Mouse (Mus musculus) stomach, embryonic 14.5 days (tissue): Measurements from ENCODE around the gene Samd7. TPM values are rescaled to one million over a fixed set of nuclear protein-coding genes. Genes with fewer than 3 reads are reported as not detected.

Experiments
- ATAC-seq: fragments of 200-750 bp; cut with Nextera tagmentation; 2 replicates; pipeline ENCODE4 v1.8.0; 2017; ENCODE audit warnings: low read depth, moderate TSS enrichment; ENCODE audit not compliant: insufficient number of reproducible peaks, insufficient read depth, low FRiP score
- H3K27ac ChIP-seq: fragments of 300-500 bp; sonication (generic); 2 replicates; pipeline ENCODE4 v1.5.1; 2014; ENCODE audit warnings: mild to moderate bottlenecking, low read length, moderate library complexity, mixed read lengths
- H3K27me3 ChIP-seq: fragments of 300-500 bp; sonication (generic); 2 replicates; pipeline ENCODE4 v1.6.1; 2014; ENCODE audit warnings: low read length, control low read depth, mixed read lengths; ENCODE audit not compliant: control insufficient read depth, insufficient read depth
- H3K36me3 ChIP-seq: fragments of 300-500 bp; sonication (generic); 2 replicates; pipeline ENCODE4 v1.6.1; 2014; ENCODE audit warnings: mild to moderate bottlenecking, control low read depth, low read length, moderate library complexity, mixed read lengths; ENCODE audit not compliant: control insufficient read depth, insufficient read depth
- H3K4me1 ChIP-seq: fragments of 300-500 bp; sonication (generic); 2 replicates; pipeline ENCODE4 v1.6.1; 2014; ENCODE audit warnings: low read length, control low read depth, mixed read lengths; ENCODE audit not compliant: control insufficient read depth, insufficient read depth
- H3K4me2 ChIP-seq: fragments of 300-500 bp; sonication (generic); replicated peaks from 2 replicates; pipeline ENCODE4 v1.6.1; 2014; ENCODE audit warnings: low read depth, low read length, control low read depth
- H3K4me3 ChIP-seq: fragments of 300-500 bp; sonication (generic); 2 replicates; pipeline ENCODE4 v1.5.1; 2014; ENCODE audit warnings: low read depth, low read length, control low read depth
- H3K9ac ChIP-seq: fragments of 300-500 bp; sonication (generic); replicated peaks from 2 replicates; pipeline ENCODE4 v1.6.1; 2014; ENCODE audit warnings: low read depth, mild to moderate bottlenecking, control low read depth, low read length, moderate library complexity, mixed read lengths
- H3K9me3 ChIP-seq: fragments of 300-500 bp; sonication (generic); 2 replicates; pipeline ENCODE4 v1.6.1; 2016; ENCODE audit warnings: low read depth, low read length, control low read depth; ENCODE audit not compliant: control insufficient read depth
- WGBS: fragments of 180-500 bp; shearing (Covaris S2); extraction: QIAGEN DNeasy Blood & Tissue Kit; methylation state at CpG from one replicate; pipeline ENCODE4 v1.1.7; 2014; 5-methylcytosine and 5-hydroxymethylcytosine counted together
- polyA plus RNA-seq: library from polyadenylated mRNA; unstranded; fragments of >200 nt; fragmentation: Nextera tagmentation; extraction: Ambion mirVana; gene quantifications from 2 replicates; pipeline ENCODE4 v1.2.1, GENCODE M21; 2014

Gene Samd7
- polyA plus RNA-seq, 1 experiment from 2014 or later: not detected

DNA sequence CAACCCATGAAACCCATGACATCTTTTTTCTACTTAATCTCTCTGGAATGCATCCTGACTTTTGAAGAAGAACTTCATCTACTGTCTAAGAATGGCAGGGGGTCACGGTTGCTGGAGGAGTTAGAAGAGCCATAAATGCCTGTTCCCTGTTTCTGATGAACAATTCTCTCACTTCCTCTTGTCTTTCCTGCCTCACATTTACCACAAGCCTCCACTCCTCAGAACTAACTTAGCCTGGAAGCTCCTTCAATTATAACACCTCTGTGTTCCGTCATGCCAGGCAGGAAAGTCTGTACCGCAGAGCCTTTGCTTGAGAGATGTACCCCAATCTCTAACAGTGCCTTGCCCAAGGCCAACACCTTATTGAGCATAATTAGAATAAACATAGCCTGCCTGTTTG lies 27.4 kb upstream of the Samd7 start:
- no peak for ATAC-seq
- H3K4me1 ChIP-seq: no peaks in the 10 kb centered on the region
- H3K4me3 ChIP-seq: no peak overlapping the region
- no peak overlapping the region for H3K9ac ChIP-seq
- 81% methylated on average over 3 of the region's 3 CpGs for WGBS
- no peaks in the 10 kb centered on the region for H3K36me3 ChIP-seq
- no peaks in the 10 kb centered on the region for H3K9me3 ChIP-seq
- no peak overlapping the region for H3K4me2 ChIP-seq
- H3K27me3 ChIP-seq: no peaks in the 10 kb centered on the region
- no peak overlapping the region for H3K27ac ChIP-seq

- no peak overlapping the region for H3K9ac ChIP-seq
- no peaks in the 10 kb centered on the region for H3K27me3 ChIP-seq
- no peak overlapping the region for H3K4me3 ChIP-seq
- H3K4me1 ChIP-seq: no peaks in the 10 kb centered on the region
- no peak overlapping the region for H3K27ac ChIP-seq
- WGBS: 80% methylated on average over 4 of the region's 4 CpGs
- H3K36me3 ChIP-seq: no peaks in the 10 kb centered on the region
- no peak overlapping the region for H3K4me2 ChIP-seq
- ATAC-seq: no peak
- no peaks in the 10 kb centered on the region for H3K9me3 ChIP-seq
These were observed 24.1 kb upstream of the Samd7 start for GRCm38 (mm10) chr3:30722036-30722435.

DNA sequence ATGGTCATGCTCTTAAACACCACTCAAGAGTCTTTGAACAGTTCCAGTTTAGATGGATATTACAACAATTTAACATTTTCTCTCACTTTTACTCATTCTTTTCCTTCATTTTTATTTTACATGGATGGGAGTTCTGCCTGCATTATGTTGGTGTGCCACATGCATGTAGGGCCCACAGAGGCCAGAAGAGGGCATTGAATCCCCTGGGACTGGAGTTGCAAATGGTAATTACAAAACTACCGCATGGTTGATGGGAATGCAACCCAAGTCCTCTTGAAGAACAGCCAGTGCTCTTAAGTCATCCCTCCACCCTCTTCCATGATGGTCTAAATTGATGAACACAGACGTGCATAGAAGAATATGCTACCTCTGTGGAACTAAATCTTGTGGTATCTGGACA lies 23.6 kb upstream of the Samd7 start:
- no peak overlapping the region for H3K9ac ChIP-seq
- no peaks in the 10 kb centered on the region for H3K36me3 ChIP-seq
- no peaks in the 10 kb centered on the region for H3K4me1 ChIP-seq
- H3K4me2 ChIP-seq: no peak overlapping the region
- 89% methylated on average over 2 of the region's 2 CpGs for WGBS
- no peak overlapping the region for H3K4me3 ChIP-seq
- no peak for ATAC-seq
- no peak overlapping the region for H3K27ac ChIP-seq
- H3K27me3 ChIP-seq: no peaks in the 10 kb centered on the region
- no peaks in the 10 kb centered on the region for H3K9me3 ChIP-seq

DNA sequence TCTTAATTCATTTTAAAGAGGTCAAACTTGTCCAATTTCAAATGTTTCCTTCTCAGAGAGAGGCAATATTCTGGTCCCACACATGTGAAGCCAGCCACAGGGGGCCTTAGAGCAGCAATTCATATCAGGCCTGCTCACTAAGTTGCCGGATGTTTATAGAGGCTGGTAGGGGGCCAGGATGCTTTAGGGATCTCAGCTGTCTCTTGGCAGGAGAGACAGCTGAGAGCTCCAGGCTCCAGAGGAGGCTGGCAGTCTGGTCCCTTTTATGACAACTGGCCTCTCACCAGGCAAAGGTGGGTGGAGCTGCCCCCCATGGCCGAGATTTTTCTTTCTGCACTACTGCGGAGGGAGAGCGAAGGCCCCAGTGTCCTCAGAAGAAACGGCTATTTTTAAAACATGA lies 22.9 kb upstream of the Samd7 start:
- ATAC-seq: no peak

DNA sequence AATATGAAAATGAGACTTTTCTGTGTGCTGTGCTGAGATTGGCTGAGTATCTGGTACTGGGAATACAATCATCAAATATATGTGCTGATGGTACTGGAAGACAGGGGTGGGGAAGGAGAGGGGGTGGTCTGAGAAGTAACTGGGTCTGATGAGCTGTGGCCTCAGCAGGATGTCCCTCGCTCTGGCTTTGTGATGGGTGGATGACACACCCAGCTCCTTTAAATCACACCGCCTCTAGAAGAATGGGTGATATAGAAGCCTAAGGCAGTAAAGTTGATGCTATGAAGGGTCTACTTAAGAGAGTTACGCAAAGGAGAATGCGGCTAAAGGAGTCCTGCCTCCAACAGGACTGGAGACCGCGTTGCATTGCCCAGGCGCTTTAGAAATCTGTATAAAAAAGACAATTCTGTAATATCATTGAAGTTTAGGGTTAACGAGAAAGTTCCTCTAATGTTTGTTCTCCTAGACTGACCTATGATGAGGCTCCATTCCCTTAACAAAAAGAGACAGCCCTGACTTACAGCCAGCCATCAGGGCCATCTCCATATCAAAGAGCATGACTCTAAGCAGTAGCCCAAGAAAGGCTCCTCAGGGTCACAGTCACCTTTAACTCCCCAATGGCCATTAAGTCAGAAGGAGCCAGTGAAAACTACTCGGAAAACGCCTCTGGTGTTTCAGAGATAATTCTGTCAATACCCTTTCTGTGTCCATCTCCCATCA lies 21.8 kb upstream of the Samd7 start:
- Histone ChIP-seq H3K9ac (no peak overlapping the region), H3K4me1 (no peaks in the 10 kb centered on the region), H3K36me3 (no peaks in the 10 kb centered on the region), H3K4me2 (no peak overlapping the region), H3K4me3 (no peak overlapping the region), H3K27me3 (no peaks in the 10 kb centered on the region), H3K9me3 (no peaks in the 10 kb centered on the region), H3K27ac (no peak overlapping the region)
- no peak for ATAC-seq
- WGBS: 62% methylated on average over 10 of the region's 10 CpGs

More for the DNA sequence above, 22.9 kb upstream of the Samd7 start:
- Histone ChIP-seq H3K36me3 (no peaks in the 10 kb centered on the region), H3K9me3 (no peaks in the 10 kb centered on the region), H3K27ac (no peak overlapping the region), H3K27me3 (no peaks in the 10 kb centered on the region), H3K4me2 (no peak overlapping the region), H3K4me1 (no peaks in the 10 kb centered on the region), H3K4me3 (no peak overlapping the region), H3K9ac (no peak overlapping the region)
- 33% methylated on average over 5 of the region's 5 CpGs for WGBS

GRCm38 (mm10) chr3:30724848-30725465 lies 21.1 kb upstream of the Samd7 start:
- H3K27ac ChIP-seq: no peak overlapping the region
- H3K27me3 ChIP-seq: no peaks in the 10 kb centered on the region
- no peak for ATAC-seq
- H3K36me3 ChIP-seq: no peaks in the 10 kb centered on the region
- no peak overlapping the region for H3K9ac ChIP-seq
- H3K4me3 ChIP-seq: no peak overlapping the region
- no peaks in the 10 kb centered on the region for H3K9me3 ChIP-seq
- 77% methylated on average over 10 of the region's 10 CpGs for WGBS
- no peak overlapping the region for H3K4me2 ChIP-seq
- no peaks in the 10 kb centered on the region for H3K4me1 ChIP-seq

DNA sequence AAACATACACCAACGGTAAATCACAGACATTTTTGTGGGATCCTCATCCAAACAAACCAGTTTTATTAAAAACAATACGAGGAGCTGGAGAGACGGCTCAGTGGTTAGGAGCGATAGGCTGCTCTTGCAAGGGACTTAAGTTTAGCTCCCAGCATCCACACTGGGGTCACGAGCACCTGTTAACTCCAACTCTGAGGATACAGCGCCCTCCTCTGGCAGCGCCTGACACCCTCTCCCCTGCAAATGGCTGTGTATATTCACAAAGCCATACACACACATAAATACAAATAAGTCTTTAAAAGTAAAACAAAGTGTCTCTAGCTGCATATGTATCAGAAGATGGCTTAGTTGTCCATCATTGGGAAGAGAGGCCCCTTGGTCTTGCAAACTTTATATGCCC lies 20.6 kb upstream of the Samd7 start:
- no peaks in the 10 kb centered on the region for H3K36me3 ChIP-seq
- 76% methylated on average over 7 of the region's 7 CpGs for WGBS
- H3K4me3 ChIP-seq: no peak overlapping the region
- H3K9me3 ChIP-seq: no peaks in the 10 kb centered on the region
- no peak overlapping the region for H3K9ac ChIP-seq
- no peaks in the 10 kb centered on the region for H3K27me3 ChIP-seq
- H3K27ac ChIP-seq: no peak overlapping the region
- H3K4me1 ChIP-seq: no peaks in the 10 kb centered on the region
- no peak for ATAC-seq
- no peak overlapping the region for H3K4me2 ChIP-seq

DNA sequence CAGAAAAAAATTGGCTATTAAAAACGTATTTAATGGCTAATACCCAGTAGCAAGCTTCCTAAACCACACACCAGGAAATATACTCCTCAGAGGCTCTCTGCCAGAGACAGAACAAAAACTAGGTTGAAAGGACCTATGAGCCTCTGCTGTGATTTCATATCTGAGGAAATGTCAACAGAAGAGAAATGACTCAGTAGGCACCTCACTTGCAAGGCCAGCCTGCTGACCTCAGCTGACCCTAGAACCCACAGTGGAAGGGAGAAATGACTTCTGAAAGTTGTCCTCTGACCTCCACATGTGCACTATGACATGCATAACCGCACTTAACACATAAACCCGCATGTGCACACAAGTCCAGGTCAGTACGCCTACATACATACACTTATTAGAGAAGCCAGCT lies 18.9 kb upstream of the Samd7 start:
- Histone ChIP-seq H3K27ac (no peak overlapping the region), H3K4me2 (no peak overlapping the region), H3K4me1 (no peaks in the 10 kb centered on the region), H3K9me3 (no peaks in the 10 kb centered on the region), H3K4me3 (no peak overlapping the region), H3K36me3 (no peaks in the 10 kb centered on the region), H3K27me3 (no peaks in the 10 kb centered on the region), H3K9ac (no peak overlapping the region)
- 68% methylated on average over 4 of the region's 4 CpGs for WGBS
- no peak for ATAC-seq

DNA sequence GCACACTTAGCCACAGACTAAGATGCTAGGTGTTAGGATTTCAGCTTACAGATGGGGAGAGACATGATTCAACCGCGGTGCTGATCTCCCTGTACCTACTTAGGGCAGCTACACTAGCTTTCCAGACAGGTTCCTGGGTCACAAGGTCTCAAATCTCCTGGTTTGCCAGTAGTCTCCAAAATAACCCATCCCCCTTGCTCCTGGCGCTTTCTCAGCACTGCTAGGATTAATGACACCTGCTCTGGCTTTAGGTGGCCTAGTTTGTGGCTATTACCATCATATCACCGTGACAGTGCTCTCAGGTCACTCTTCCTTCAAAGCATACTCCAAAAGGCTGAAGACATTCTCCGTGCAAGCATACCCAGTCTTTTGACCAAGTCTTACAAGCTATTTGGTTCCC lies 17.0 kb upstream of the Samd7 start:
- no peak overlapping the region for H3K27ac ChIP-seq
- no peak for ATAC-seq
- 80% methylated on average over 5 of the region's 5 CpGs for WGBS
- H3K9me3 ChIP-seq: no peaks in the 10 kb centered on the region
- H3K4me2 ChIP-seq: no peak overlapping the region
- H3K36me3 ChIP-seq: no peaks in the 10 kb centered on the region
- no peaks in the 10 kb centered on the region for H3K4me1 ChIP-seq
- H3K9ac ChIP-seq: no peak overlapping the region
- no peaks in the 10 kb centered on the region for H3K27me3 ChIP-seq
- no peak overlapping the region for H3K4me3 ChIP-seq
